Mouse (Mus musculus) kidney, adult 8-10 months (tissue): ENCODE measurements at regions not wholly inside any gene's neighbourhood (a gene's known extent, or its start where the extent isn't known, plus 50 kb on each side); places are given as distances from the start of the nearest gene placed in this dataset.

Experiments
- DNase-seq, 2 experiments: peaks; one replicate each; pipeline ENCODE4 v3.0.0; 2022

DNA sequence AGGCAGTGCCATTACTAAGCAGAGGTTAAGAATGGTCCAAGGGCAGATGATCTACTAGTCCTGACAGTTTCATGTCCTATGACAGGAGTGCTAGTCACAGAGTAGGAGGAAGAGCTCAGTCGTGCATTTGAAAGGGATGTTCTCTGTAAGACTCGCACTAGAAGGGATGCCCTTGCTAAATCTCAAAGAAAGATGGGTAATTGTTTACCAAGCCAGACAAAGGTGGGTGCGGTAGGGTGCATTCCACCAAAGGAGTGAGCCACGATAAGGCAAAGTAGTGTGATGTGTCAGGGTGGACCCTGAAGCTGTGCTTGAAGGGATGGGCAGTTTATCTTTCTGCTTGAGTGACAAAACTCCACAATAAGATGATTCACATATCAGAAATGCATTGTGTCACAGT, 50.5 kb upstream of the Adgrf1 start:
- no peak for DNase-seq
